Mouse (Mus musculus): ENCODE data around the gene Mndal. TPM values are rescaled to one million over a fixed set of nuclear protein-coding genes. Genes with fewer than 3 reads are reported as not detected.
"Not testable (repeated sequence)": the region's sequence is repeated elsewhere in the genome, so short reads cannot be mapped to it uniquely, and the experiment has no call there.

Gene Mndal
- polyA plus RNA-seq (2012; fragmentation: generic; extraction: Trizol): 2.3 TPM

DNA sequence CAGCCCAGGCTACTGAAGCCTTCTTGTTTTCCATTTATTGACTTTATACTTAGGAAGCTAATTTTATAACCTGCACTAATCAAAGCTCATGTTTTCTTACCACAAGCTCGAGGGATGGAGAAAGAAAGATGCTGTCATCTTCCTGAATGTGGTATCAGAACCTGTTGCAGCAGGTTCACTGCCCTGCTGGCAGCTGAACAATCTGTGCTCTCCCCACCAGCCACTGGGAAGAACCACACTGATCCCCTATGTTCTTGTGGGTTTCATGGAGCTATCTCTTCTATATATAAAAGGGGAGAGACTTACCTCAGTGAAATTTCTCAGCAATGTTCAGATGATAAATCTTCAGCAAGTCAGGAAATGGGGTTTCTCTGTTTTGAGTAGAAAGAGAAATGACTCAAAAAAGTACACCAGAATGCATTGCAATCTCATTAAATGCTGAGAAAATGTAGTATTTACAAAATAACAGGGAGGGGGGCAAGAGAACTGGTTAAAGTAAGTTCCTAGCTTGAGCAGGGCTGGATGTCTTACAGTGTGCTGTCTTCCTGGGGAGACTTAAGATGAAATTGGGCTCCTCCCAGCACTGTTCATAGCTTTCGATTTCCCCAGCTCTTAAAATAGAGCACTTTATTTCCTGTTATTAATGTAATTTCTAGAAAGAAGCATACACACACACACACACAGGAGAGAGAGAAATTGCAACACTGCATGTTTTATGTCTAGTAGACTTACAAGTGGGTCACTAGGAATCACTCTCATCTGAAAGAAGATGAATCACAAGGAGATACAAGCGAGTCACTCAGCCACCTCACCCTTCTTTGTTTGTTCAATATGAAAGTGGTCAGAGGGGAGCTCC lies at the start of gene Mndal, which contains the start of gene Ifi203:
Gene Mndal (minus strand): TSS at position 568 of the 856 bp plus-strand sequence.
Gene Ifi203 (minus strand): TSS at position 749 of the 856 bp plus-strand sequence.
- not testable (repeated sequence) for H3K36me3 ChIP-seq (ENCODE audit: control insufficient read depth, insufficient read depth); H3K4me3 ChIP-seq; H3K79me2 ChIP-seq (ENCODE audit: control insufficient read depth, insufficient read depth); H3K27me3 ChIP-seq (ENCODE audit: control insufficient read depth, insufficient read depth, insufficient read length); H3ac ChIP-seq (ENCODE audit: control insufficient read depth, insufficient read length)
- H3K4me2 ChIP-seq (ENCODE audit: low read depth): peak within 1 kb of the TSS; percentile 57

- H3K4me3 ChIP-seq; H3K36me3 ChIP-seq (ENCODE audit: control insufficient read depth, insufficient read depth): not testable (repeated sequence)
- peak within 1 kb of the TSS; percentile 14 for H3K4me2 ChIP-seq (ENCODE audit: low read depth)
Observed at GRCm38 (mm10) chr1:173982694-173983305, 40.5 kb upstream of the Mndal start, which contains the start of gene Ifi202b. Gene Ifi202b, minus strand, starts transcription at chr1:173982744.

DNA sequence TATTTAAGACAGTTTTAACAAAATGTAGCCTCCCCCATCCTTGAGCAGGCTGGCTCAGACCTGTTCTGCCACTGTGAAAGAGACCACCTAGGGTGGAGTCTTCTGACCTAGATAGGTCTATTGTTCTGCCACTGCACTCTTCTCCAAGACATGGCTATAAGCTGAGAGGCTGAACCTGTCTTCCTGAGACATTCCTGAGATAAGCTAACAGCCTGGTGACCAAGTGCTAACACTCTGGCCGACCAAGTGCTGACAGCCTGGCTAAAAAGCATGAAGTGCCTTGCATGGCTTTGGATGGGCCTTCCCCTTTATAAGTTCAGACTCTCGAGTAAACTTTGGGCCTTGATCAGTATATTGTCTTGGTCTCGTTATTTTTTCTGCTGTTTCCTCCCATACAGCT lies 38.7 kb upstream of the Mndal start:
- not testable (repeated sequence) for H3ac ChIP-seq (ENCODE audit: control insufficient read depth, insufficient read length); H3K27me3 ChIP-seq (ENCODE audit: control insufficient read depth, insufficient read depth, insufficient read length); H3K36me3 ChIP-seq (ENCODE audit: control insufficient read depth, insufficient read depth); H3K4me3 ChIP-seq; H3K4me2 ChIP-seq (ENCODE audit: low read depth); H3K79me2 ChIP-seq (ENCODE audit: control insufficient read depth, insufficient read depth)
- peak in 2 of 3 experiments; percentile 13 to 61 for TF ChIP-seq MYOD1 (IDR thresholded peaks at IDR 0.05; ENCODE audit: control insufficient read depth in 1 of 3, insufficient read length in 2 of 3, low read depth in 2 of 3)
- peak; percentile 31 for TF ChIP-seq TCF12 (IDR thresholded peaks at IDR 0.05; ENCODE audit: insufficient read depth, poor library complexity, severe bottlenecking)
- TF ChIP-seq MYOG (IDR thresholded peaks at IDR 0.05; ENCODE audit: control insufficient read depth in 1 of 3, insufficient read depth in 1 of 3, insufficient read length in 2 of 3, low read depth in 2 of 3): peak in 2 of 3 experiments; percentile 20 to 68
- TF ChIP-seq TCF3 (IDR thresholded peaks at IDR 0.05; ENCODE audit: insufficient read length, low read depth): peak; percentile 55

More at GRCm38 (mm10) chr1:173982694-173983305, 40.5 kb upstream of the Mndal start, which contains the start of gene Ifi202b:
- not testable (repeated sequence) for H3K27me3 ChIP-seq (ENCODE audit: control insufficient read depth, insufficient read depth, insufficient read length); H3ac ChIP-seq (ENCODE audit: control insufficient read depth, insufficient read length); H3K79me2 ChIP-seq (ENCODE audit: control insufficient read depth, insufficient read depth)

- no peaks in the 10 kb centered on the region for H3K27me3 ChIP-seq (ENCODE audit: control insufficient read depth, insufficient read depth, insufficient read length)
- no peak for TF ChIP-seq MYOD1 (IDR thresholded peaks at IDR 0.05; ENCODE audit: control insufficient read depth in 1 of 3, insufficient read length in 2 of 3, low read depth in 2 of 3)
- TF ChIP-seq POLR2AphosphoS2 (IDR thresholded peaks at IDR 0.05; ENCODE audit: insufficient read length, low read depth): no peak
- TF ChIP-seq REST (IDR thresholded peaks at IDR 0.05; ENCODE audit: insufficient read depth, insufficient read length): no peak
- TF ChIP-seq USF1 (IDR thresholded peaks at IDR 0.05; ENCODE audit: low read depth): no peak
- TF ChIP-seq MYOG (IDR thresholded peaks at IDR 0.05; ENCODE audit: control insufficient read depth in 1 of 3, insufficient read depth in 1 of 3, insufficient read length in 2 of 3, low read depth in 2 of 3): no peak
- TF ChIP-seq TCF12 (IDR thresholded peaks at IDR 0.05; ENCODE audit: insufficient read depth, poor library complexity, severe bottlenecking): no peak
- TF ChIP-seq E2F4 (IDR thresholded peaks at IDR 0.05; ENCODE audit: insufficient read depth): no peak
- no peak for TF ChIP-seq SRF (IDR thresholded peaks at IDR 0.05; ENCODE audit: control insufficient read depth, insufficient read length, low read depth)
- TF ChIP-seq TCF3 (IDR thresholded peaks at IDR 0.05; ENCODE audit: insufficient read length, low read depth): no peak
- TF ChIP-seq POLR2A (IDR thresholded peaks at IDR 0.05; ENCODE audit: insufficient read length, low read depth): no peak
- H3K79me2 ChIP-seq (ENCODE audit: control insufficient read depth, insufficient read depth): no peaks in the 10 kb centered on the region
- no peak overlapping the region for H3K4me3 ChIP-seq
- peaks cover 5% of the 10 kb centered on the region for H3K36me3 ChIP-seq (ENCODE audit: control insufficient read depth, insufficient read depth)
- no peak overlapping the region for H3ac ChIP-seq (ENCODE audit: control insufficient read depth, insufficient read length)
- no peak overlapping the region for H3K4me2 ChIP-seq (ENCODE audit: low read depth)
Observed at GRCm38 (mm10) chr1:173977622-173978021, 35.3 kb upstream of the Mndal start.

DNA sequence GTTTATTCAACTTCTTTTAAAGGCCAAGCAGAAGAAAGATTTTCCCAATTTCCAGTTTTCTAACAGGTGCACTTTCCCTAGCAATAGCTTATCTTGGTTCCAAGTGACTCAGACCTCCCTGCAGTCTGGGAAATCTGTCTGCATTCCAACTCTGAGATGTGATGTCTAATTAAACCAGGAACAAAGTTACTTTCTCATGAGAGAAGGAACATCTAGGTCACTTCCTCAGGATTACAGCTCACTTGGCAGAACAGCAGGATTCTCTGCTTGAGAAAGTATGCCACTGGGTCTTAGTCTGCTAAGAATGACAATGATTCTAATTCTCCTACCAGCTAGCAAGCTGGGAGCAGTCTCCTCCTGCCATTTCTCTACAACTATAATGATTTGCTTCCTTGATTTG lies 30.8 kb upstream of the Mndal start:
- Histone ChIP-seq H3K4me3 (no peak overlapping the region), H3K79me2 (ENCODE audit: control insufficient read depth, insufficient read depth) (no peaks in the 10 kb centered on the region), H3ac (ENCODE audit: control insufficient read depth, insufficient read length) (no peak overlapping the region), H3K36me3 (ENCODE audit: control insufficient read depth, insufficient read depth) (peaks cover 13% of the 10 kb centered on the region), H3K4me2 (ENCODE audit: low read depth) (no peak overlapping the region), H3K27me3 (ENCODE audit: control insufficient read depth, insufficient read depth, insufficient read length) (no peaks in the 10 kb centered on the region)
- TF ChIP-seq TCF3 (IDR thresholded peaks at IDR 0.05; ENCODE audit: insufficient read length, low read depth) (no peak), MYOD1 (IDR thresholded peaks at IDR 0.05; ENCODE audit: control insufficient read depth in 1 of 3, insufficient read length in 2 of 3, low read depth in 2 of 3) (no peak), USF1 (IDR thresholded peaks at IDR 0.05; ENCODE audit: low read depth) (no peak), CEBPB (IDR thresholded peaks at IDR 0.05; ENCODE audit: insufficient read depth, poor library complexity, severe bottlenecking) (no peak), TCF12 (IDR thresholded peaks at IDR 0.05; ENCODE audit: insufficient read depth, poor library complexity, severe bottlenecking) (no peak), MAX (IDR thresholded peaks at IDR 0.05; ENCODE audit: low read depth) (no peak), MYOG (IDR thresholded peaks at IDR 0.05; ENCODE audit: control insufficient read depth in 1 of 3, insufficient read depth in 1 of 3, insufficient read length in 2 of 3, low read depth in 2 of 3) (no peak), POLR2A (IDR thresholded peaks at IDR 0.05; ENCODE audit: insufficient read length, low read depth) (no peak), SRF (IDR thresholded peaks at IDR 0.05; ENCODE audit: control insufficient read depth, insufficient read length, low read depth) (no peak), REST (IDR thresholded peaks at IDR 0.05; ENCODE audit: insufficient read depth, insufficient read length) (no peak), E2F4 (IDR thresholded peaks at IDR 0.05; ENCODE audit: insufficient read depth) (no peak), POLR2AphosphoS2 (IDR thresholded peaks at IDR 0.05; ENCODE audit: insufficient read length, low read depth) (no peak)

DNA sequence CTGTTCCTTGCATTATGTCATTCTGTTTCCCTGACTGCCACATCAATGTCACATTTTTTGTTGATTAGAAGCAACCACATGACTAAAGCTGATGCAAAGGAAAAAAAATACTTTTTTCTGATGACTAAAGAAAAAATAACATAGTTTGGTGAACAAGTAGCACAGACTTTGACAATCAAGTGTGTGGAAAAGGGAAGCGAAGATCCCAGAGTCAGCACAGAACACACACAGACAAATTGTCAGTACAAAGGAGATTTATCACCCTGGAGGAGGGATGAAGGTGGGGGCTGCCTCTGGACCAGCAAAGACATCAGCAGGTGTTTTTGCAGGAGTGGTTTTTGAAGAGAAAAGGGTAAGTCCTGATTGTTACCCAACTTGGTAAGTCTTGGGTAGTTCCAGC lies 19.2 kb upstream of the Mndal start:
- not testable (repeated sequence) for H3K4me2 ChIP-seq (ENCODE audit: low read depth); H3K36me3 ChIP-seq (ENCODE audit: control insufficient read depth, insufficient read depth); H3K27me3 ChIP-seq (ENCODE audit: control insufficient read depth, insufficient read depth, insufficient read length); H3ac ChIP-seq (ENCODE audit: control insufficient read depth, insufficient read length); H3K4me3 ChIP-seq; H3K79me2 ChIP-seq (ENCODE audit: control insufficient read depth, insufficient read depth)

- not testable (repeated sequence) for H3ac ChIP-seq (ENCODE audit: control insufficient read depth, insufficient read length); H3K27me3 ChIP-seq (ENCODE audit: control insufficient read depth, insufficient read depth, insufficient read length); H3K79me2 ChIP-seq (ENCODE audit: control insufficient read depth, insufficient read depth); H3K4me2 ChIP-seq (ENCODE audit: low read depth); H3K4me3 ChIP-seq; H3K36me3 ChIP-seq (ENCODE audit: control insufficient read depth, insufficient read depth)
Observed at GRCm38 (mm10) chr1:173959998-173960397, 17.7 kb upstream of the Mndal start.

- not testable (repeated sequence) for H3K4me3 ChIP-seq; H3K36me3 ChIP-seq (ENCODE audit: control insufficient read depth, insufficient read depth); H3K27me3 ChIP-seq (ENCODE audit: control insufficient read depth, insufficient read depth, insufficient read length); H3K4me2 ChIP-seq (ENCODE audit: low read depth); H3K79me2 ChIP-seq (ENCODE audit: control insufficient read depth, insufficient read depth); H3ac ChIP-seq (ENCODE audit: control insufficient read depth, insufficient read length)
Observed at GRCm38 (mm10) chr1:173955839-173956527, 13.7 kb upstream of the Mndal start.
